Mouse (Mus musculus): Measurements from ENCODE around the gene Wapl.

Gene Wapl

GRCm38 (mm10) chr14:34693970-34694369 lies 20.2 kb downstream of the Wapl start:
- DNase-seq (ENCODE audit: low spot score in 2 of 2): no peak

DNA sequence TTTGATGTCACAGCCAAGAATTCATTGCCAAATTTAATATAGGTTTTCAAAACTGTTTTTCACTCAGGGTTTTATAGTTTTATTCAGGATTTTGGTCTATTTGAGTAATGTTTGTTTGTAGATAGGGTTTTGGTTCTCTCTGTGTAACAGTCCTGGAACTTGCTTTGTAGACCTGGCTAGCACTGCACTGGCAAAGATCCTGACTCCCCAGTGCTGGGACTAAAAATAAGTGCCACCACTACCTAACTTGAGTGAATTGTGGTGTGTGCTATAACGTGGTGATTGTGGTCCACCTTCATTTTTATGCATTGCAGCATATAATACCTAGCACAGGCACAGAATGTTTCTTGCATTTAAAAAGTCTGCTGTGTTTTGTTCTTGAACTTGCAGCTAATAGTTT lies 23.6 kb downstream of the Wapl start:
- no peak for DNase-seq (ENCODE audit: low spot score in 2 of 2)

GRCm38 (mm10) chr14:34710209-34710608 lies 36.5 kb downstream of the Wapl start:
- DNase-seq (ENCODE audit: low spot score in 2 of 2): no peak

DNA sequence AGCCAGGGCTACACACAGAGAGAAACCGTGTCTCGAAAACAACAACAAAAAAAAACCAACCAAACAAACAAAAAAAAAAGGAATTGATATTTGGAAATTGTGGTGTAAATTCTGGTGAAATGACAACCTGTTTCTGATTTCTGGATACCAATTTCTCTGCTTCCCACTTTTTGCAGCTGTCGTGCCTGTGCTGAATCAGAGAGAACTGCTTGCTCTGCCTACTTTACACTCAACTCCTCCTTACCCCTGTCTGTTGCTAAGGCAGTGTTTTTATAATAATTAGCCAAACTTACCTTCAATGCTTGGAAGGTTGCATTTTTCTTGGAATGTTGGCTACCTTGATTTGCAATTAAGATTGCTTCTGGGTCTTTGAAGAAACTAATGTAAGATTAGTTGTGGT lies 38.3 kb downstream of the Wapl start:
- DNase-seq (ENCODE audit: low spot score in 2 of 2): no peak

DNA sequence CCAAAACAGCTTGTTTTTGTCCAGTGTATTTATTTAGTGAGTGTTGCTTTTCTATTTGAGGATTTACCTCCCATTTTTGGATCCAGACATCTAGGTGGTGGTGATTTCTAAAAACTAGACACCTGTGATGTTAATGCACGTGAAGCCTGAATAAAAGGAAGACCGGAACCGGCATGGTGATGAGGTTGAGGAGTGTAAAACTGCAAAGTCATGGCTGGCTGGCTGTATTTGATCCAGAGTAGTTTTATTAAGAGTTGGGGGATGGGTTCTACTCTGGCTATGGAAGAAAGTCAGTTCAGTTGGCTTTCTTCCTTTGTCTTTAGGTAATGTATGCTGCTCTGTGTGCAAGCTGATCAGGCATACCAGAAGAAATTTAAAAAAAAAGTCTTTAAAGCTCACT lies 39.1 kb downstream of the Wapl start:
- no peak for DNase-seq (ENCODE audit: low spot score in 2 of 2)

GRCm38 (mm10) chr14:34718150-34718549 lies 44.4 kb downstream of the Wapl start:
- DNase-seq (ENCODE audit: low spot score in 2 of 2): no peak

DNA sequence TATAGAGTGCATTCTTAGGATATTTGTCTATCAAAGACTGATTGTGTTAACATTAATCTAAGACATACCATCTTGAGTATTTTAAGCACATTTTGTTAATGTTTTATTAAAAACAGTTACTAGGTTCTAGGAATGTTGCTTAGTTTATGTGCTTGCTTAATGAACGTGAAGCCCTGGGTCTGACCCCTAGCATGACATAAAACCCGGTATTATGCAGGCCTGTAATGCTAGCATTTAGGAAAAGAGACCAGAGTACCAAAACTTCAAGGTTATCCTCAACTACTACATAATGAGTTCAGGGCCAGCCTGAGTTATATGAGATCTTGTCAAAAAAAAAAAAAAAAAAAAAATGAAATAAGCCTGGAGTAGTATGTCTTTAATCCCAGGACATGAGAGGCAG lies 54.0 kb downstream of the Wapl start:
- no peak for DNase-seq (ENCODE audit: low spot score in 2 of 2)

- DNase-seq (ENCODE audit: low spot score in 2 of 2): no peak
Observed at GRCm38 (mm10) chr14:34735405-34735804, 61.7 kb downstream of the Wapl start.

- DNase-seq (ENCODE audit: low spot score in 2 of 2): no peak
Observed at GRCm38 (mm10) chr14:34745401-34745800, 71.7 kb downstream of the Wapl start.

DNA sequence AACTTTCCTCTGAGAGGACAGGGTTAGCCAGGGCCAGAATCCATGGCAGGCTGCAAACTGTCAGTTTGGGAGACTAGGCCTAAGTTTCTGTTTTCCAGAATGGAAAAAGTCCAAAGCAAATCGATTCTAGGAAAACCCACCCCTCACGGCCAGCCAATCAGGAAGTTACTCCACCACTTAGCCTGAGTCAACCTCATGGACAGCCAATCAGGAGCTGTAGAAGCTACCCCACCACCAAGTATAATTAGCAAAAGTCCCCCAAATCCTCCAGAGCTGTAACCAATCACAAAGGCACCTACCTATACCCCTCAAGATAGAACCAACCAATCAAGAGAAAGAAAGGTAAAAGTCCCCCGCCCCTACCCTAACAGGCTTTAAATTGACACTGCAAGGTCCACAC lies 82.0 kb downstream of the Wapl start:
- DNase-seq (ENCODE audit: low spot score in 2 of 2): no peak

DNA sequence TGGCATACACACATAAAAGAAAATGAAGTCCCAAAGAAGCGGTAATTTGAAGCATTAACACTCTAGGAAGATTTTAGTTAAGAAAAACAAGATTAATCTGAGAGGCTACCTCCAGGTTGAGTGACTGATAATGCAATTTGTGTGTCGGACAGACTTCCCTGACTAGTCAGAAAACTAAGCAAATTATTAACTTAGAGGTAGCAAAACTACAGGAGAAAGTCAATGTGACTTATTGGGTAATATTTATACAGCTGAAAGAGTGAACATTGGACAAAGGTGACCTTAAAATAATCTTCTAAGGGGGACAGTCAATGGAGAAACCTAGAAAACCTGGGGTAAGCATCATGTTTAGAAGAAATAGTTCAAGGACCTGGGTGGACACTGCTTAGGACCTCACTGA lies 86.2 kb downstream of the Wapl start:
- DNase-seq (ENCODE audit: low spot score in 2 of 2): no peak

DNA sequence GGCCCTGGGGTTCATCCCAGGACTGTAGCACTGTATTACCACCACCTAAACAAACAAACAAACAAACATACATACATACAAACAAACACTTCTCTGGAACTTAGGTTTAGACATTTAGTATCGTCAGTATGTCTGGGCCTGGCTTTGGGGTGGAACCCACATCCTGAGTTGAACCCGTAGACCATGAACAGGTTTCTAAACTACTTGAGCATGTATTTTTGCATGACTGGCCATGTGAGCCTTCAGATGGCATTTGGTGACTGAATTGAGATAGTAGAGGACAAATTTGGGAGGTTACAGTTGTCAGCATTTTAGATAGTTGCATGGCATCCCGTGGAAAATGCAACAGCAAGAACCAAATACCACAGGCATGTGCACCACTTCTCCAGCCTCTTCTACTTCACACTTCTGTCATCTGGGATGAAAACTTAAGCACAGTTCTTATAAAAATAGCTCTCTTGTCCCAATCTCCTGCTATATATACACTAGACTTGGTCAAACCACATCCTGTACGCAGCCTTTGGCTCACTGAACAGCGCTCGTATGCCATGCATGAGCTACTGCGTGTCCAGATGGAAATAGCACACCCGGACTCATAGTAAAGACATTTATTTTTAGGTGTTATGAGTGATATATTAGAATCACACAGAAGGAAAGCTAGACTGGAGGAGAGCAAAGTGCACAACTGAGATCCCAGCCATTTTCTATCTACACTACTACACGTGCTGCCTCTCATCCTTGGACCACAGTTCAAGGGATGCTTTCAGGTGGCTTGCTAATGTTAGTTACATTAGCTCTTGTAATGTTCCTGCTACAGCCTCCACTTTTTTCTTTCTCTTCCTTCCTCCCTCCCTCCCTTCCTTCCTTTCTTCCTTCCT lies 87.6 kb downstream of the Wapl start:
- DNase-seq (ENCODE audit: low spot score in 2 of 2): no peak

DNA sequence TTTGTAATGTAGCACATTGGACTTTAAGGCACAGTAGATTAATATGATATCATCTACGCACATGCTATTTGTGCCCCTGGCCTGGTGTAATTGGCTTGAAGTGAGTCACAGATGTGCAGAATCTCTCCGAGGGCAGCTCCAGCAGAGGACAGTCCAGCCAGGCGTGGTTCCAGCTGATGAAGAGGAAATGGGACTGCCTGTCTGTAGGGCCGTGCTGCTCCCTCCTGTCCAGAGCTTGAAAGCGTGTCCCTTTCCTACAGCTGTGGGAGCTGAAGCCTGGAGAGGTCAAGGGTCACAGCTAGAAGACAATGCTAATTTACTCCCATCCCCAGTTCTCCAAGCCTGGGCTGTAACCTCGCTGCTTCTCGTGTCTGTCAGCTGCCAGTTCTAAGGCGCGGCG lies 89.0 kb downstream of the Wapl start:
- DNase-seq (ENCODE audit: low spot score in 2 of 2): no peak

- DNase-seq (ENCODE audit: low spot score in 2 of 2): no peak
Observed at GRCm38 (mm10) chr14:34763771-34764539, 90.2 kb downstream of the Wapl start.

GRCm38 (mm10) chr14:34764908-34765307 lies 91.2 kb downstream of the Wapl start:
- no peak for DNase-seq (ENCODE audit: low spot score in 2 of 2)

- no peak for DNase-seq (ENCODE audit: low spot score in 2 of 2)
Observed at GRCm38 (mm10) chr14:34765380-34765779, 91.7 kb downstream of the Wapl start.

GRCm38 (mm10) chr14:34766181-34766580 lies 92.5 kb downstream of the Wapl start:
- no peak for DNase-seq (ENCODE audit: low spot score in 2 of 2)

DNA sequence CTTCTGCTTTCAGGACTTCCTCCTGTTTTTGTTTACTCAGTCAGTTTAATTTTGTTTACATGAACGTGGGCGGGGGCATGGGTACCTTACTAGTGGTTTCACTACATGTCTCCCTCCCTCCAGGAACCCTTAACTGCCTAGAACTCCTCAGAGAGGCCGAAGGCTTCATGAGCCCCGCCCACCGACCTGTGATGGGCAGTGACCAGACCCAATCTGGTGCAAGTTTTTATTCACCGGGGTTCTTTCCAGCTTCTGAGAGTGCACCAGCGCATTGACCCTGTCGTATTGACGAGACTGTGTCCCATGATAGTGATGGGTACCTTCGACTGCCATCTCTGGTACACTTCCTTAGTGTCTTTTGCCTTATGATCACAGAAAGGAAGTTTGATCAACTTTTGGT lies 94.6 kb downstream of the Wapl start:
- peak; percentile 56 to 61 for DNase-seq (ENCODE audit: low spot score in 2 of 2)

DNA sequence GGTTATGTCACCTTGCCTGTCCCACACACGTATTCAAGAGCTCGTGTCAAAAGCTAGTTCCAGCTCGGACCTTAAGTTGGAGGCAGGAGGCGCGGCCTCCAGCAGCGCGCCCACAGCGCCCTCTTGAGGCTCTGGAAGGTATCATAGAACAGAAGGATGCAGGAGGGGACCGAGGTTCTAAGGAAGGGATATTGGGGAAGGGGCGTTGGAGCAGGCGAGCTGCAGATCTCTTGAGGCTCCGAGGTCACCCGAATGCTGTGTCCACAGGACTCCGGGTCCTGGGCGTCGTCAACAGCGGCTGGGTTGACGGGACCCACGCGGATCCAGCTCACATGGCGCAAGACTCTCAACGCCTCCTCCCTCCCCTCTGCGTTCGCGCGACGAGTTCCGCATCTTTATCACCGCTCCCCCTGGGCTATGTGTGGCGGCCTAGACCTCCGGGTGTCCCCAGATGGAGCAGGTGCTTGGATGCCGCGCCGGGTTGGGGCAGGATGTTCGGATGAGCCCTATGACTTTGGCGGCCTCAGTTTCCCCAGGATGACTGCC lies 95.4 kb downstream of the Wapl start:
- DNase-seq (ENCODE audit: low spot score in 2 of 2): peak; percentile 33 to 43

DNA sequence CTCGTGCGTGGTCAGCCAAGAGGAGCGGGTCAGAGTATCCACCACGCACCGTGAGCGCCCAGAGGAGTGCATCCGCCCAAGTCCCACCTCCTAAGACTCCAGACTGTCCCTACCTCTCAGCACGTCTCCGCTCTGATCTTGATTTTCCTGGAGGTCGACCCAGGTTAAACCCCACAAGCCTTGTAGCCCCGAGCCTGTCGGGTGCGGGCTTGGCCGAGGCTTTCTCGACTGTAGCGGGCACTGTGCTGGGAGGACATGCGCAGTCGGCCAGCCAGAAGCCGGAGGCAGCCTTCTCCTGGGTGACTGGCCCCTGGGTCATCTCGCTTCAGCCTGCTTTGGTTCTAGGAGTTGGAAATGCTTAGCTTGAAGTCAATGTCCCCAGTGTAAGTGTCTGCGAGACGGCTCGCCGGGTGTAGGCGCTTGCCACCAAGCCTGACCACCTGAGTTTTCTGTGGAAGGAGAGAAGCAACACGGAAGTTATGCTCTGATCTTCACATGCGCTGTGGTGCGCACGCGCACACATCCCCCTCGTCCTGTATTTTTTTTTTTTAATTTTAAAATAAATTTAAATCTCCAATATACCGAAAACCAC lies 95.9 kb downstream of the Wapl start:
- no peak for DNase-seq (ENCODE audit: low spot score in 2 of 2)

DNA sequence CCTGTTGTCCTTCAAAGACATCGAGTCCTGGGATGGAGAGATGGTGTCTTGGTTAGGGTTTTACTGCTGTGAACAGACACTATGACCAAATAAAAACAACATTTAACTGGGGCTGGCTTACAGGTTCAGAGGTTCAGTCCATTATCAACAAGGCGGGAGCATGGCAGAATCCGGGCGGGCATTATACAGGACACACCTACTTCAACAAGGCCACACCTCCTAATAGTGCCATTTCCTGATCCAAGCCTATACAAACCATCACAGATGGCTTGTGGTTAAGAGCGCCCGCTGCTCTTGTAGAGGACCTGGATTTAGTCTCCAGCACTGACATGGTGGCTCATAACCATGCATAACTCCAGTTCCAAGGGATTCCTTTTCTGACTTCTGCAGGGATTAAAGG lies 96.7 kb downstream of the Wapl start:
- DNase-seq (ENCODE audit: low spot score in 2 of 2): no peak

- DNase-seq (ENCODE audit: low spot score in 2 of 2): no peak
Observed at GRCm38 (mm10) chr14:34771601-34772000, 97.9 kb downstream of the Wapl start.

Measured in spleen, postnatal 36 days (tissue).